Mouse (Mus musculus) kidney, adult 18-20 months (tissue): ENCODE data around the gene Aldob.

Experiments used
- DNase-seq: peaks from one replicate; pipeline ENCODE4 v3.0.0; 2021

Gene Aldob

GRCm38 (mm10) chr4:49549383-49549782, at the start of gene Aldob:
Gene Aldob (minus strand): TSS chr4:49549546.
- DNase-seq = peak; percentile 89

- peak; percentile 84 for DNase-seq
Measured at GRCm38 (mm10) chr4:49597183-49598100, 48.1 kb upstream of the Aldob start, which contains the start of gene Tmem246. Gene Tmem246 (minus strand): TSS chr4:49597876.

- no peak for DNase-seq
Measured at GRCm38 (mm10) chr4:49596846-49597182, 47.5 kb upstream of the Aldob start.

GRCm38 (mm10) chr4:49590152-49590551, 40.8 kb upstream of the Aldob start:
- no peak for DNase-seq

- DNase-seq = no peak
Measured at GRCm38 (mm10) chr4:49586811-49587210, 37.5 kb upstream of the Aldob start.

GRCm38 (mm10) chr4:49585524-49586101, 36.3 kb upstream of the Aldob start:
- no peak for DNase-seq

- DNase-seq = no peak
Measured at GRCm38 (mm10) chr4:49583965-49584831, 34.9 kb upstream of the Aldob start.

GRCm38 (mm10) chr4:49581256-49581655, 31.9 kb upstream of the Aldob start:
- DNase-seq = no peak

GRCm38 (mm10) chr4:49572194-49572593, 22.8 kb upstream of the Aldob start:
- DNase-seq = no peak

- peak; percentile 65 for DNase-seq
Measured at GRCm38 (mm10) chr4:49567613-49568012, 18.3 kb upstream of the Aldob start.

- peak; percentile 95 for DNase-seq
Measured at GRCm38 (mm10) chr4:49559915-49560772, 10.8 kb upstream of the Aldob start.

GRCm38 (mm10) chr4:49558181-49558580, 8.8 kb upstream of the Aldob start:
- no peak for DNase-seq

- DNase-seq = no peak
Measured at GRCm38 (mm10) chr4:49557375-49557774, 8.0 kb upstream of the Aldob start.

GRCm38 (mm10) chr4:49553380-49553779, 4.0 kb upstream of the Aldob start:
- peak; percentile 52 for DNase-seq

- DNase-seq = no peak
Measured at GRCm38 (mm10) chr4:49547544-49548219, 1.7 kb downstream of the Aldob start.

GRCm38 (mm10) chr4:49546873-49547543, 2.3 kb downstream of the Aldob start:
- DNase-seq = no peak

GRCm38 (mm10) chr4:49546026-49546425, 3.3 kb downstream of the Aldob start:
- DNase-seq = no peak

GRCm38 (mm10) chr4:49540966-49541365, 8.4 kb downstream of the Aldob start:
- DNase-seq = no peak

- no peak for DNase-seq
Measured at GRCm38 (mm10) chr4:49539665-49540064, 9.7 kb downstream of the Aldob start.

- no peak for DNase-seq
Measured at GRCm38 (mm10) chr4:49536671-49537070, 12.7 kb downstream of the Aldob start.

GRCm38 (mm10) chr4:49535675-49536294, 13.6 kb downstream of the Aldob start:
- DNase-seq = no peak
